7 mouse cellular contexts compared by ENCODE assay signal in genomic region chr1:7397807-7398446, GRCm38 (mm10).
A peak's percentile ranks its signal among the peaks of the same experiment; 100 is the strongest.
DNase-seq lines count a peak whose midpoint lies in the region; ATAC-seq and TF ChIP-seq lines count a peak whose summit lies in the region.

No protein-coding gene starts in this region.

- peak overlapping the region; percentile 74 for H3K4me3 ChIP-seq in embryonic facial prominence, embryonic 10.5 days
- peak overlapping the region; percentile 85 for H3K4me3 ChIP-seq in intestine, postnatal 0 days (ENCODE audit: low read depth, low read length)
- peak overlapping the region; percentile 73 for H3K4me3 ChIP-seq in midbrain, embryonic 12.5 days
- H3K4me3 ChIP-seq in small intestine, adult 2 months (ENCODE audit: low read depth, low read length) = peak overlapping the region; percentile 100

- ATAC-seq in intestine, postnatal 0 days = peak; percentile 98
- ATAC-seq in midbrain, embryonic 12.5 days (ENCODE audit: low FRiP score, low read depth) = peak; percentile 98

- H3K9me3 ChIP-seq in embryonic facial prominence, embryonic 10.5 days = no peaks in the 10 kb centered on the region
- H3K9me3 ChIP-seq in intestine, postnatal 0 days (ENCODE audit: control insufficient read depth) = no peaks in the 10 kb centered on the region
- H3K9me3 ChIP-seq in midbrain, embryonic 12.5 days = no peaks in the 10 kb centered on the region

- intact Hi-C loops in left cerebral cortex, postnatal 4 days (cut with DNase I) = no loop called here

- under 1% methylated on average over 46 of the region's 46 CpGs for WGBS in embryonic facial prominence, embryonic 10.5 days
- WGBS in intestine, postnatal 0 days = under 1% methylated on average over 45 of the region's 46 CpGs
- WGBS in midbrain, embryonic 12.5 days = under 1% methylated on average over 45 of the region's 46 CpGs
- WGBS in small intestine, adult 2 months = 1% methylated on average over 46 of the region's 46 CpGs

- peak; percentile 98 for DNase-seq in adrenal gland, postnatal 10 days
- DNase-seq in embryonic facial prominence, embryonic 10.5 days (ENCODE audit: low spot score) = peak; percentile 99
- peak; percentile 79 for DNase-seq in gonadal fat pad, adult 2 months (ENCODE audit: low read depth)
- DNase-seq in left cerebral cortex, postnatal 4 days = peak; percentile 100

- H3K4me2 ChIP-seq in intestine, postnatal 0 days (replicated peaks; ENCODE audit: low read depth) = peak overlapping the region; percentile 91
- peak overlapping the region; percentile 62 for H3K4me2 ChIP-seq in midbrain, embryonic 12.5 days (replicated peaks)

- no peaks in the 10 kb centered on the region for H3K27me3 ChIP-seq in embryonic facial prominence, embryonic 10.5 days (replicated peaks; ENCODE audit: low read depth, poor library complexity, severe bottlenecking)
- no peaks in the 10 kb centered on the region for H3K27me3 ChIP-seq in intestine, postnatal 0 days (replicated peaks; ENCODE audit: control insufficient read depth, insufficient read depth, low read length)
- no peaks in the 10 kb centered on the region for H3K27me3 ChIP-seq in midbrain, embryonic 12.5 days
- H3K27me3 ChIP-seq in small intestine, adult 2 months (ENCODE audit: control insufficient read depth, insufficient read depth, low read length) = no peaks in the 10 kb centered on the region

- H3K36me3 ChIP-seq in embryonic facial prominence, embryonic 10.5 days (replicated peaks) = no peaks in the 10 kb centered on the region
- H3K36me3 ChIP-seq in intestine, postnatal 0 days (ENCODE audit: control insufficient read depth, insufficient read depth) = no peaks in the 10 kb centered on the region
- H3K36me3 ChIP-seq in midbrain, embryonic 12.5 days = no peaks in the 10 kb centered on the region
- H3K36me3 ChIP-seq in small intestine, adult 2 months (ENCODE audit: control insufficient read depth, insufficient read depth, low read length) = no peaks in the 10 kb centered on the region

- H3K9ac ChIP-seq in intestine, postnatal 0 days (ENCODE audit: low read depth, low read length) = peak overlapping the region; percentile 53
- peak overlapping the region; percentile 66 for H3K9ac ChIP-seq in midbrain, embryonic 12.5 days (replicated peaks)

- H3K4me1 ChIP-seq in embryonic facial prominence, embryonic 10.5 days = no peaks in the 10 kb centered on the region
- no peaks in the 10 kb centered on the region for H3K4me1 ChIP-seq in intestine, postnatal 0 days (replicated peaks; ENCODE audit: control insufficient read depth, insufficient read depth, low read length)
- no peaks in the 10 kb centered on the region for H3K4me1 ChIP-seq in midbrain, embryonic 12.5 days
- H3K4me1 ChIP-seq in small intestine, adult 2 months (ENCODE audit: control insufficient read depth, insufficient read depth, insufficient read length, low read length) = no peaks in the 10 kb centered on the region

- no peak for TF ChIP-seq POLR2A in small intestine, adult 2 months (IDR thresholded peaks at IDR 0.05; ENCODE audit: low read depth, low read length)

- peak; percentile 93 for TF ChIP-seq CTCF in intestine, postnatal 0 days (IDR thresholded peaks at IDR 0.05; ENCODE audit: low read depth)
- peak; percentile 64; the same call in 1 of the 2 replicates for TF ChIP-seq CTCF in small intestine, adult 2 months (IDR thresholded peaks at IDR 0.05; ENCODE audit: extremely low read depth, insufficient read length, insufficient replicate concordance, low read depth, low read length)

- H3K27ac ChIP-seq in embryonic facial prominence, embryonic 10.5 days (replicated peaks) = peak overlapping the region; percentile 91
- H3K27ac ChIP-seq in intestine, postnatal 0 days (ENCODE audit: low read depth, low read length) = peak overlapping the region; percentile 50; the same call in 1 of the 2 replicates
- H3K27ac ChIP-seq in midbrain, embryonic 12.5 days (replicated peaks) = peak overlapping the region; percentile 70
- H3K27ac ChIP-seq in small intestine, adult 2 months (ENCODE audit: insufficient read depth, low read depth, low read length) = peak overlapping the region; percentile 64; the same call in 1 of the 2 replicates

Comparison
In these comparisons a context has a peak if more than half of its experiments do, and no peak if none do; other contexts are left out.
1. Peak in every context shown above with its lines: DNase-seq, ATAC-seq, H3K4me3 ChIP-seq and H3K27ac ChIP-seq.